Mouse (Mus musculus): ENCODE measurements around the gene Cpt1a. TPM values are rescaled to one million over a fixed set of nuclear protein-coding genes. Genes with fewer than 3 reads are reported as not detected.

The Cpt1a gene
- polyA plus RNA-seq, 1 experiment = 13.5 TPM

- H3K4me3 ChIP-seq = no peak overlapping the region
- no peaks in the 10 kb centered on the region for H3K27me3 ChIP-seq (ENCODE audit: control insufficient read depth, insufficient read depth, insufficient read length)
- TF ChIP-seq REST (IDR thresholded peaks at IDR 0.05; ENCODE audit: insufficient read depth, insufficient read length) (no peak), TCF3 (IDR thresholded peaks at IDR 0.05; ENCODE audit: insufficient read length, low read depth) (no peak), POLR2A (IDR thresholded peaks at IDR 0.05; ENCODE audit: insufficient read length, low read depth) (no peak), CEBPB (IDR thresholded peaks at IDR 0.05; ENCODE audit: insufficient read depth, poor library complexity, severe bottlenecking) (no peak), MAX (IDR thresholded peaks at IDR 0.05; ENCODE audit: low read depth) (no peak), USF1 (IDR thresholded peaks at IDR 0.05; ENCODE audit: low read depth) (no peak), MYOD1 (IDR thresholded peaks at IDR 0.05; ENCODE audit: control insufficient read depth in 1 of 3, insufficient read length in 2 of 3, low read depth in 2 of 3) (no peak), MYOG (IDR thresholded peaks at IDR 0.05; ENCODE audit: control insufficient read depth in 1 of 3, insufficient read depth in 1 of 3, insufficient read length in 2 of 3, low read depth in 2 of 3) (no peak), E2F4 (IDR thresholded peaks at IDR 0.05; ENCODE audit: insufficient read depth) (no peak), SRF (IDR thresholded peaks at IDR 0.05; ENCODE audit: control insufficient read depth, insufficient read length, low read depth) (no peak), TCF12 (IDR thresholded peaks at IDR 0.05; ENCODE audit: insufficient read depth, poor library complexity, severe bottlenecking) (no peak), POLR2AphosphoS2 (IDR thresholded peaks at IDR 0.05; ENCODE audit: insufficient read length, low read depth) (no peak)
These were observed 106.1 kb downstream of the Cpt1a start for GRCm38 (mm10) chr19:3428057-3428830.

DNA sequence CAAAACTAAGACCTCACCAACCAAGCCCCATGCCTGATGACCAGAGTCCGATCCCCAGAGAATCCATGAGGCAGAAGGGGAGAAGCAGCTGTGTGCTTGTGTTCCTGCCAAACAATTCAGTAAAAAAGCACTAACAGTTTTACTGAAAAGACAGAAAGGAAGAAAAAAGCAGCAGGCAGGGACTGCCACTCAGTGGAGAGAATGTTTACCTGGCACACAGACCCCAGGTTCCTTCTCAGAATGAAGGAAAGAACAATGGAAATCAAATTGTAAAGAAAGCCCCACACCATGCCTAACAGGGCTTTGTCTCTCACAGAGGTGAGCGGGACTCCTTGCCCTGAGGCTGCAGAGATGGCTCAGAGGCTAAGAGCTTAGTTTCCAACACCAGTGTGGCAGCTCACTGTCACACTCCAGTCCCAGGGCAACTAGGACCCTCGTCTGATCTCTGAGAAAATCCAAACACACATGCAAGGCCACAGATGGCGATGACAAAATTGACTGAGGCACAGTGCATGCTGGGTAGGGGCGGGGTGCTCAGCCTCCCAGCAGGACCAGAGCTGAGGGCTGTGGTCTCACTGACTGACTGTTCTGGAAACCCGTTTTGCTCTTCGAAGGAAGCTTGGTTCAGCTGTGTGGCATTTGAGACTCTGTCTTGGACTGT lies 107.2 kb downstream of the Cpt1a start:
- no peaks in the 10 kb centered on the region for H3K36me3 ChIP-seq (ENCODE audit: control insufficient read depth, insufficient read depth)
- H3ac ChIP-seq (ENCODE audit: control insufficient read depth, insufficient read length) = no peak overlapping the region
- H3K4me2 ChIP-seq (ENCODE audit: low read depth) = peak overlapping the region; percentile 38
- no peaks in the 10 kb centered on the region for H3K27me3 ChIP-seq (ENCODE audit: control insufficient read depth, insufficient read depth, insufficient read length)
- no peak for TF ChIP-seq MYOD1 (IDR thresholded peaks at IDR 0.05; ENCODE audit: control insufficient read depth in 1 of 3, insufficient read length in 2 of 3, low read depth in 2 of 3)
- no peak for TF ChIP-seq POLR2A (IDR thresholded peaks at IDR 0.05; ENCODE audit: insufficient read length, low read depth)
- TF ChIP-seq USF1 (IDR thresholded peaks at IDR 0.05; ENCODE audit: low read depth) = no peak
- no peak for TF ChIP-seq POLR2AphosphoS2 (IDR thresholded peaks at IDR 0.05; ENCODE audit: insufficient read length, low read depth)
- no peak for TF ChIP-seq TCF12 (IDR thresholded peaks at IDR 0.05; ENCODE audit: insufficient read depth, poor library complexity, severe bottlenecking)
- no peak for TF ChIP-seq CEBPB (IDR thresholded peaks at IDR 0.05; ENCODE audit: insufficient read depth, poor library complexity, severe bottlenecking)
- TF ChIP-seq MAX (IDR thresholded peaks at IDR 0.05; ENCODE audit: low read depth) = no peak
- TF ChIP-seq TCF3 (IDR thresholded peaks at IDR 0.05; ENCODE audit: insufficient read length, low read depth) = no peak
- no peak for TF ChIP-seq REST (IDR thresholded peaks at IDR 0.05; ENCODE audit: insufficient read depth, insufficient read length)
- TF ChIP-seq MYOG (IDR thresholded peaks at IDR 0.05; ENCODE audit: control insufficient read depth in 1 of 3, insufficient read depth in 1 of 3, insufficient read length in 2 of 3, low read depth in 2 of 3) = no peak
- no peak for TF ChIP-seq E2F4 (IDR thresholded peaks at IDR 0.05; ENCODE audit: insufficient read depth)
- no peak for TF ChIP-seq SRF (IDR thresholded peaks at IDR 0.05; ENCODE audit: control insufficient read depth, insufficient read length, low read depth)
- no peaks in the 10 kb centered on the region for H3K79me2 ChIP-seq (ENCODE audit: control insufficient read depth, insufficient read depth)
- no peak overlapping the region for H3K4me3 ChIP-seq

More at GRCm38 (mm10) chr19:3428057-3428830, 106.1 kb downstream of the Cpt1a start:
- no peaks in the 10 kb centered on the region for H3K36me3 ChIP-seq (ENCODE audit: control insufficient read depth, insufficient read depth)
- no peaks in the 10 kb centered on the region for H3K79me2 ChIP-seq (ENCODE audit: control insufficient read depth, insufficient read depth)
- no peak overlapping the region for H3K4me2 ChIP-seq (ENCODE audit: low read depth)
- H3ac ChIP-seq (ENCODE audit: control insufficient read depth, insufficient read length) = no peak overlapping the region

GRCm38 (mm10) chr19:3431066-3431465 lies 108.9 kb downstream of the Cpt1a start:
- Histone ChIP-seq H3K79me2 (ENCODE audit: control insufficient read depth, insufficient read depth) (no peaks in the 10 kb centered on the region), H3ac (ENCODE audit: control insufficient read depth, insufficient read length) (no peak overlapping the region), H3K4me3 (no peak overlapping the region), H3K36me3 (ENCODE audit: control insufficient read depth, insufficient read depth) (no peaks in the 10 kb centered on the region), H3K4me2 (ENCODE audit: low read depth) (no peak overlapping the region), H3K27me3 (ENCODE audit: control insufficient read depth, insufficient read depth, insufficient read length) (no peaks in the 10 kb centered on the region)
- TF ChIP-seq SRF (IDR thresholded peaks at IDR 0.05; ENCODE audit: control insufficient read depth, insufficient read length, low read depth) (no peak), MYOG (IDR thresholded peaks at IDR 0.05; ENCODE audit: control insufficient read depth in 1 of 3, insufficient read depth in 1 of 3, insufficient read length in 2 of 3, low read depth in 2 of 3) (no peak), TCF3 (IDR thresholded peaks at IDR 0.05; ENCODE audit: insufficient read length, low read depth) (no peak), MYOD1 (IDR thresholded peaks at IDR 0.05; ENCODE audit: control insufficient read depth in 1 of 3, insufficient read length in 2 of 3, low read depth in 2 of 3) (no peak), TCF12 (IDR thresholded peaks at IDR 0.05; ENCODE audit: insufficient read depth, poor library complexity, severe bottlenecking) (no peak), POLR2A (IDR thresholded peaks at IDR 0.05; ENCODE audit: insufficient read length, low read depth) (no peak), E2F4 (IDR thresholded peaks at IDR 0.05; ENCODE audit: insufficient read depth) (no peak), USF1 (IDR thresholded peaks at IDR 0.05; ENCODE audit: low read depth) (no peak), REST (IDR thresholded peaks at IDR 0.05; ENCODE audit: insufficient read depth, insufficient read length) (no peak), MAX (IDR thresholded peaks at IDR 0.05; ENCODE audit: low read depth) (no peak), CEBPB (IDR thresholded peaks at IDR 0.05; ENCODE audit: insufficient read depth, poor library complexity, severe bottlenecking) (no peak), POLR2AphosphoS2 (IDR thresholded peaks at IDR 0.05; ENCODE audit: insufficient read length, low read depth) (no peak)

DNA sequence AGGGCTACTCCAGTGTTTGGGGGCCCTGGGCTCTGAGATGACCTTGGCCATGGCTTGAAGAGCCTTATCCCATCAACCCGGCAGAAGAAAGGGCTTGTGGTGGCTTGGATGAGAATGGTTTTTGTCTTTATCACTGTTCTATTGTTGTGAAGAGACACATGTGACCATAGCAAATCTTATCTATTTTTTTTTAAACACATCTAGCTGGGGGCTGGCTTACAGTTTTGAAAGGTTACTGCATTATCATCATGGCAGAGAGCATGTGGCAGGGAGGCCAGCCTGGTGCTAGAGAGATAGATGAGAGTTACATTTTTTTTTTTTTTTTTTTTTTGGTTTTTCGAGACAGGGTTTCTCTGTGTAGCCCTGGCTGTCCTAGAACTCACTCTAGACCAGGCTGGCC lies 109.8 kb downstream of the Cpt1a start:
- Histone ChIP-seq H3K4me3 (no peak overlapping the region), H3K36me3 (ENCODE audit: control insufficient read depth, insufficient read depth) (no peaks in the 10 kb centered on the region), H3K79me2 (ENCODE audit: control insufficient read depth, insufficient read depth) (no peaks in the 10 kb centered on the region), H3K4me2 (ENCODE audit: low read depth) (no peak overlapping the region), H3ac (ENCODE audit: control insufficient read depth, insufficient read length) (no peak overlapping the region), H3K27me3 (ENCODE audit: control insufficient read depth, insufficient read depth, insufficient read length) (no peaks in the 10 kb centered on the region)
- TF ChIP-seq MYOG (IDR thresholded peaks at IDR 0.05; ENCODE audit: control insufficient read depth in 1 of 3, insufficient read depth in 1 of 3, insufficient read length in 2 of 3, low read depth in 2 of 3) (no peak), USF1 (IDR thresholded peaks at IDR 0.05; ENCODE audit: low read depth) (no peak), POLR2AphosphoS2 (IDR thresholded peaks at IDR 0.05; ENCODE audit: insufficient read length, low read depth) (no peak), CEBPB (IDR thresholded peaks at IDR 0.05; ENCODE audit: insufficient read depth, poor library complexity, severe bottlenecking) (no peak), POLR2A (IDR thresholded peaks at IDR 0.05; ENCODE audit: insufficient read length, low read depth) (no peak), TCF12 (IDR thresholded peaks at IDR 0.05; ENCODE audit: insufficient read depth, poor library complexity, severe bottlenecking) (no peak), MYOD1 (IDR thresholded peaks at IDR 0.05; ENCODE audit: control insufficient read depth in 1 of 3, insufficient read length in 2 of 3, low read depth in 2 of 3) (no peak), E2F4 (IDR thresholded peaks at IDR 0.05; ENCODE audit: insufficient read depth) (no peak), TCF3 (IDR thresholded peaks at IDR 0.05; ENCODE audit: insufficient read length, low read depth) (no peak), SRF (IDR thresholded peaks at IDR 0.05; ENCODE audit: control insufficient read depth, insufficient read length, low read depth) (no peak), REST (IDR thresholded peaks at IDR 0.05; ENCODE audit: insufficient read depth, insufficient read length) (no peak), MAX (IDR thresholded peaks at IDR 0.05; ENCODE audit: low read depth) (no peak)

Measured in myocyte (in vitro differentiated cells).